Mouse (Mus musculus) ovary, adult 18-20 months (tissue): Measurements from ENCODE around the gene Olfr10.

ENCODE experiments used
- DNase-seq: peaks from one replicate; pipeline ENCODE4 v3.0.0; 2022; ENCODE audit warnings: low spot score, mixed read lengths

Gene Olfr10

DNA sequence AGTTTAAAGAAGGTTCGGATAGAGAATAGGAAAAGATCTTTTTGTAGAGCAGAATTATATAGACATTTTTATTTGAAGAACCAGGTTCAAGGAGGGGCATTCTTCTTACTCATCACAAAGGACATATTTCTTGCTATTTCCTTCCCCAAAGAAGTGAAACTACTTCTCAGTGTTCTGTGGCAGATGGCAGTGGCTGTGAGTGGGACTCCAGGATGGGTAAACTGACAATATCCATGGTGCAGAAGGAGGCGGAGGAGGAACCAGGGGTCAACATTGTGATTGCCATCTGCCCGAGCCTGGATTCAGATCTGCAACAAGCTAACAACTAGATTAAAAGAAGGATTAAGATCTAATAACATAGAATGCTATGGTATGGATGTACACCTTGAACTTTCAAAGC, 22.2 kb downstream of the Olfr10 start:
- DNase-seq: no peak

- DNase-seq: no peak
These were observed 25.1 kb downstream of the Olfr10 start for GRCm38 (mm10) chr11:49329686-49330085.

GRCm38 (mm10) chr11:49334888-49335287, 30.3 kb downstream of the Olfr10 start, which contains the start of gene Olfr1390:
TSS of gene Olfr1390 (plus strand) at chr11:49335188.
- no peak for DNase-seq

DNA sequence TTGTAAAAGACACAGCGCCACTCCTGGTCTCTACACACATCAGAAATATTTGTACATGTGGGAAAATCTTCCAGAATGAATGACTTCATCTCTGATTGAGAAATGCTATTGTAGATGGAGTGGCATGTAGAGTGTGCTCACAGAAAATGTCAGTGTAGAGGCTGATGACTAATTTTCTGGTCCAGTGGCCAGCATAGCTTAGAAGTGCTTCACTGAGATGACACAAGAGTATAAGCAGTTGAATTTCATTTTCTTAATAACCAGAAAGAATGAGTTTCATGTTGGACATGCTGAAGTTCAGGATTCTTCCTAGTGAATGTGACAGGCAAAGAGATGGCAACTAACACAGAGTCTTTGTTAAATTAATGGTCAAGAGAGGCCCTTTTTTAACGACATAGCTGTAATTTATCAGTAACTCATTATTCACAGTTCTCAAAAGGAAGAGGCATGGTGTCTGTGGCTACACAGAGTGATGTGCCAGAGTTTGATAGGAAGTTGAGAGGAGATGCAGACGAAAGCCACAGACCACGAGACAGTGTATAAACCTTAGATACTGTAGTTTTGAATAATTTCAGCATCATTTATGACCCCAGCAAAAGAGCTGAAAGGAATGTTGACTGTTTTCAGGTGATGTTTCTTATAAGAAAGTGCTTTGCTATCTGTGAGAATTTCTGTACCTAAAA, 32.8 kb downstream of the Olfr10 start:
- DNase-seq: no peak
